ENCODE assay signal across 10 mouse cellular contexts in the genomic region with DNA sequence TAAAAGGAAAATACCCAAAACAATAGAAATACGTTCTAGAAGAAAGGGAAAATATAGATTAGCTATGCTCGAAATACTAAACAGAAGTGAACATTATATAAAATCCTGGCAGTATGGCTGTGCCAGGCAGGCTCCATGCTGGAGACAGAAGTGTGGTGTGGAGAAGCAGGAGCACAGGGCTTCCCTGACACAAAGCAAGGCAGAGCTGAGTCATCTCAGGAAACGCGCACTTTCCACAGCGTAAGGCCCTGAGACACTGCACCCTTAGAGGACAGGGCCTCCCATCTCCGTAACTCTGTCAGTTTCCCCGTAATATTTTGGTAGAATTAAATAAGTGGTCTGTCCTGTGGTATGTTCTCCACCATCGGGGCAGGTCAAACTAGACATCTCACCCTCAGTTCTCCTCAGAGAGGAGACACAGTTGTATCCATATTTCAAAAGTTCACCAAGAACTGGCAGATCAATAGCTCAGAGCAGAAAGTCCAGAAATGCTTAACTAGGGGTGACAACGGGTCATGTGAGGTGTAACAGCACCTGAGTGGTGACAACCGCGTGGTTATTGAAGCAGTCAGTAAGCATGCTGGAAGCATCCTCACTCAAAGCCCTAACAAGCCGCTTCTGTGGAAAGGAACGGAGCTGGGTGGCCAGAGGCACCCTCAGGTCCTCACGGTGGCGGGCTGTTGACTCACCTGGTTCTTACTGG.
"Had no signal": no experiment of that assay in that cellular context is flagged by ENCODE, and none has a peak within 500 bp of the region (broad histone marks: within the 10 kb centered on the region; RNA-seq: fewer than 3 reads in every experiment).

No protein-coding gene starts in this region.

- H3K27me3 ChIP-seq: neural tube, embryonic 15.5 days had no signal

- H3K4me1 ChIP-seq: limb, embryonic 10.5 days; neural tube, embryonic 15.5 days had no signal

- H3K4me2 ChIP-seq: neural tube, embryonic 15.5 days had no signal

- H3K9ac ChIP-seq: neural tube, embryonic 15.5 days had no signal

- DNase-seq: kidney, adult 11 months; kidney, postnatal 36 days; lung, adult 18-20 months; midbrain, embryonic 14.5 days; right cerebral cortex, adult 18-20 months; right cerebral cortex, postnatal 25 days; thymus, postnatal 36 days had no signal

- H3K9me3 ChIP-seq: limb, embryonic 10.5 days; neural tube, embryonic 15.5 days had no signal

- H3K4me3 ChIP-seq: limb, embryonic 10.5 days; myocyte; neural tube, embryonic 15.5 days had no signal

- H3K27ac ChIP-seq: limb, embryonic 10.5 days; neural tube, embryonic 15.5 days had no signal
